Comparison of ENCODE assay signal across 10 mouse cellular contexts in the genomic region with DNA sequence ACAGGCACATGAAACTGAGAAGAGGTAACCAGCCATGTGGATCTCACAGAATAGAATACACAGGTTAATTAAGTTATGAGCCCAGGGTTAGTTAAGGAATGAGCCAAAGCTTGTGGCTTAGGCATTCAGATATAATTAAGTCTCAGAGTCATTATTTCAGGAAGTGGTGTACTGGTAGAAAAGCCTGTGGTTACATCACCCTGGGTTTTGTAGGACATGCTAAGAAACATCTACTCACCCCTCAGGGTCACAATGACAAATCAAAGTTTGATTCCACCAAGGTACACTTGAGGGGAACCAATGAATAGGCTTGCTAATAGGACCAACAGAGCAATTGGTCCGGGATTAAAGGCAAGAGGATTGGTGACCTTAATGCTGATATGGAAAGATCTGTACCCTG.
"Had no signal": no experiment of that assay in that cellular context is flagged by ENCODE, and none has a peak within 500 bp of the region (broad histone marks: within the 10 kb centered on the region; RNA-seq: fewer than 3 reads in every experiment).

No protein-coding gene starts in this region.

- ATAC-seq: liver, postnatal 0 days; lung, postnatal 0 days had no signal

- DNase-seq: kidney, adult 2 months; layer of hippocampus, postnatal 36 days; liver, postnatal 0 days; lung, embryonic 14.5 days; midbrain, embryonic 14.5 days; right cerebral cortex, postnatal 25 days; spleen, adult 18-20 months; thymus, adult 18-20 months; thymus, postnatal 36 days had no signal
